Mouse (Mus musculus) heart, adult 2 months (tissue): ENCODE results near the gene Antxrl. TPM values are rescaled to one million over a fixed set of nuclear protein-coding genes. Genes with fewer than 3 reads are reported as not detected.

ENCODE experiments used
- DNase-seq, 2 experiments: peaks; one replicate each; pipeline ENCODE4 v3.0.0; 2021
- H3K27ac ChIP-seq: fragments of 200-600 bp; 2 replicates; pipeline ENCODE4 v1.8.1; 2022
- H3K27me3 ChIP-seq: fragments of 200-500 bp; 2 replicates; pipeline ENCODE4 v1.6.1; 2012; ENCODE audit warnings: mild to moderate bottlenecking, low read length, inconsistent platforms, mixed read lengths; ENCODE audit not compliant: control insufficient read depth, insufficient read depth
- H3K36me3 ChIP-seq: fragments of 200-500 bp; 2 replicates; pipeline ENCODE4 v1.6.1; 2012; ENCODE audit warnings: low read length, inconsistent platforms; ENCODE audit not compliant: control insufficient read depth, insufficient read depth
- H3K4me1 ChIP-seq: fragments of 200-500 bp; 2 replicates; pipeline ENCODE4 v1.6.1; 2011; ENCODE audit warnings: low read length; ENCODE audit not compliant: control insufficient read depth, insufficient read depth
- H3K4me3 ChIP-seq: fragments of 200-600 bp; 2 replicates; pipeline ENCODE4 v1.8.1; 2022
- H3K79me2 ChIP-seq: fragments of 200-500 bp; replicated peaks from 2 replicates; pipeline ENCODE4 v1.6.1; 2012; ENCODE audit warnings: mild to moderate bottlenecking, inconsistent platforms, low read length, moderate library complexity, mixed read lengths; ENCODE audit not compliant: control insufficient read depth, insufficient read depth
- H3K9ac ChIP-seq: fragments of 200-500 bp; 2 replicates; pipeline ENCODE4 v1.6.1; 2012; ENCODE audit warnings: low read depth, mild to moderate bottlenecking, control low read depth, inconsistent platforms, low read length, mixed read lengths
- CTCF ChIP-seq: fragments of 200-600 bp; IDR thresholded peaks from 2 replicates; pipeline ENCODE4 v1.8.1; 2022; ENCODE audit warnings: antibody characterized with exemption, mild to moderate bottlenecking, moderate library complexity
- EP300 ChIP-seq: fragments of 200-500 bp; IDR thresholded peaks from 2 replicates; pipeline ENCODE4 v1.6.1; 2011; ENCODE audit warnings: low read depth, low read length, control low read depth; ENCODE audit not compliant: insufficient read depth
- POLR2A ChIP-seq: fragments of 200-500 bp; IDR thresholded peaks from 2 replicates; pipeline ENCODE4 v1.6.1; 2011; ENCODE audit warnings: mild to moderate bottlenecking, low read depth, low read length, control low read depth; ENCODE audit not compliant: insufficient read depth
- WGBS: fragments of 180-500 bp; shearing (Covaris S2); methylation state at CpG from one replicate; pipeline ENCODE4 v1.1.7; 2018; 5-methylcytosine and 5-hydroxymethylcytosine counted together
- intact Hi-C: fragments of 180-260 bp; cut with DNase I; formaldehyde crosslinking; loops from one replicate; pipeline ENCODE4 v1.15.1; 2025
- polyA plus RNA-seq: library from polyadenylated mRNA; depleted of rRNA; stranded (reverse); fragments of >200 nt; gene quantifications from 2 replicates; pipeline ENCODE4 v1.2.3, GENCODE M21; 2012
- total RNA-seq, 2 experiments: library from RNA; stranded (reverse); gene quantifications; 2 replicates each; pipeline ENCODE4 v1.2.3; 2021

The Antxrl gene
- total and polyA plus RNA-seq, 3 experiments: 0.06 TPM; not detected in 2

- no peak overlapping the region for H3K9ac ChIP-seq
- no peaks in the 10 kb centered on the region for H3K27me3 ChIP-seq
- H3K36me3 ChIP-seq: no peaks in the 10 kb centered on the region
- no peaks in the 10 kb centered on the region for H3K79me2 ChIP-seq
- TF ChIP-seq EP300 (no peak), POLR2A (no peak), CTCF (no peak)
- intact Hi-C loops: no loop called here
- DNase-seq: no peak
- WGBS: 81% methylated on average over 5 of the region's 5 CpGs
- H3K27ac ChIP-seq: no peak overlapping the region
- H3K4me3 ChIP-seq: no peak overlapping the region
- H3K4me1 ChIP-seq: no peaks in the 10 kb centered on the region
Observed at GRCm38 (mm10) chr14:34091475-34091874, 39.0 kb downstream of the Antxrl start.

- intact Hi-C loops: no loop called here
- no peak for TF ChIP-seq POLR2A
- TF ChIP-seq CTCF: no peak
- no peak for TF ChIP-seq EP300
- DNase-seq: no peak
- no peaks in the 10 kb centered on the region for H3K36me3 ChIP-seq
- no peaks in the 10 kb centered on the region for H3K4me1 ChIP-seq
- WGBS: 91% methylated on average over 1 of the region's 1 CpGs
- H3K4me3 ChIP-seq: no peak overlapping the region
- H3K79me2 ChIP-seq: no peaks in the 10 kb centered on the region
- no peak overlapping the region for H3K9ac ChIP-seq
- H3K27me3 ChIP-seq: no peaks in the 10 kb centered on the region
- H3K27ac ChIP-seq: no peak overlapping the region
Observed at GRCm38 (mm10) chr14:34092856-34093255, 40.3 kb downstream of the Antxrl start.

- intact Hi-C loops: no loop called here
- H3K9ac ChIP-seq: no peak overlapping the region
- WGBS: 71% methylated on average over 5 of the region's 5 CpGs
- DNase-seq: no peak
- TF ChIP-seq CTCF: no peak
- no peak for TF ChIP-seq EP300
- no peak for TF ChIP-seq POLR2A
- H3K4me1 ChIP-seq: no peaks in the 10 kb centered on the region
- H3K36me3 ChIP-seq: no peaks in the 10 kb centered on the region
- H3K4me3 ChIP-seq: no peak overlapping the region
- no peaks in the 10 kb centered on the region for H3K79me2 ChIP-seq
- no peaks in the 10 kb centered on the region for H3K27me3 ChIP-seq
- no peak overlapping the region for H3K27ac ChIP-seq
Observed at GRCm38 (mm10) chr14:34096161-34096560, 43.7 kb downstream of the Antxrl start.

DNA sequence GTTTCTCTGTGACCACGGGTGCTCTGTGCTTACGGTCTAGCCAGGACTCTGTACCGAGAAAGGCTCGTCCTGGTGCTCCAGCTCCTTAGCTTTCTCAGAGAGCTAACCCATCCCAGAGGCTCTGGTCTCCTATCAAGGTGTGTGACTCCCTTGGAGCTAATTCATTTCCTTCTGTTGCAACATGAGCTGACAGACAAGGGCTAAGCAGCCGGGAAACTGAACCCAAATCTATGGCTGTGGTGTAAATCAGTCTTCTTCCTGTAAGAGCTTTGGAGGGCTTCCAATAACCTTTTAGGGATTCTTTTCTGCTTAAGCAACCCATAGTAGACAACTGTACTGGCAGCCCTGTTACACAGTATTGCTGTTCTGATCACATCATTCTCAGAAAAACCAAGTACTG is 50.1 kb downstream of the Antxrl start, which contains the start of gene A630023A22Rik:
A630023A22Rik (minus strand) TSS at position 154 of the 400 bp plus-strand sequence.
- intact Hi-C loops: no loop called here
- Histone ChIP-seq H3K9ac (no peak within 1 kb of the TSS), H3K27me3 (no peaks in the 10 kb centered on the region), H3K27ac (no peak within 1 kb of the TSS), H3K4me1 (no peaks in the 10 kb centered on the region), H3K36me3 (no peaks in the 10 kb centered on the region), H3K4me3 (no peak within 1 kb of the TSS), H3K79me2 (no peaks in the 10 kb centered on the region)
- no peak for TF ChIP-seq CTCF
- no peak for TF ChIP-seq EP300
- TF ChIP-seq POLR2A: no peak
- DNase-seq: peak in 1 of 2 experiments; percentile 7
- WGBS: 74% methylated on average over 5 of the region's 5 CpGs

GRCm38 (mm10) chr14:34103855-34104254 is 51.3 kb downstream of the Antxrl start:
- no peaks in the 10 kb centered on the region for H3K79me2 ChIP-seq
- intact Hi-C loops: no loop called here
- WGBS: 70% methylated on average over 3 of the region's 3 CpGs

GRCm38 (mm10) chr14:34104892-34105291 is 52.4 kb downstream of the Antxrl start:
- TF ChIP-seq CTCF (peak; percentile 80), POLR2A (no peak), EP300 (0 out of 2 replicates have a peak, but pooled peaks have one; percentile 34)
- no peaks in the 10 kb centered on the region for H3K36me3 ChIP-seq
- no peak overlapping the region for H3K4me3 ChIP-seq
- DNase-seq: peak; percentile 70 to 72
- no peak overlapping the region for H3K27ac ChIP-seq
- no peak overlapping the region for H3K9ac ChIP-seq
- no peaks in the 10 kb centered on the region for H3K4me1 ChIP-seq
- WGBS: 13% methylated on average over 8 of the region's 8 CpGs
- no peaks in the 10 kb centered on the region for H3K27me3 ChIP-seq
- H3K79me2 ChIP-seq: no peaks in the 10 kb centered on the region
- intact Hi-C loops: loop anchor here (1.0 to 5.0 kb wide), 2 partner anchors 25 to 148 kb away; no protein-coding TSS in a partner anchor

More at GRCm38 (mm10) chr14:34103855-34104254, 51.3 kb downstream of the Antxrl start:
- DNase-seq: no peak
- Histone ChIP-seq H3K27ac (no peak overlapping the region), H3K9ac (no peak overlapping the region), H3K36me3 (no peaks in the 10 kb centered on the region), H3K4me3 (no peak overlapping the region), H3K27me3 (no peaks in the 10 kb centered on the region), H3K4me1 (no peaks in the 10 kb centered on the region)
- TF ChIP-seq EP300: no peak
- no peak for TF ChIP-seq POLR2A
- TF ChIP-seq CTCF: no peak
